Mouse (Mus musculus) embryonic fibroblast, embryonic 13.5 days (primary cell): ENCODE measurements around the gene Gm13697. TPM values are rescaled to one million over a fixed set of nuclear protein-coding genes. Genes with fewer than 3 reads are reported as not detected.
A peak's percentile ranks its signal among the peaks of the same experiment; 100 is the strongest.
"Not testable (repeated sequence)": the region's sequence is repeated elsewhere in the genome, so short reads cannot be mapped to it uniquely, and the experiment has no call there.

Experiments
- H3K27ac ChIP-seq: 2 replicates; pipeline ENCODE4 v1.5.1; 2012; ENCODE audit warnings: low read length, control low read depth, inconsistent platforms; ENCODE audit not compliant: insufficient read depth
- H3K4me1 ChIP-seq: 2 replicates; pipeline ENCODE4 v1.6.1; 2011; ENCODE audit warnings: low read length; ENCODE audit not compliant: control insufficient read depth, insufficient read depth
- H3K4me3 ChIP-seq: 2 replicates; pipeline ENCODE4 v1.5.1; 2011; ENCODE audit warnings: mild to moderate bottlenecking, control low read depth, low read length; ENCODE audit not compliant: insufficient read depth
- CTCF ChIP-seq: IDR thresholded peaks from 2 replicates; pipeline ENCODE4 v1.5.1; 2011; ENCODE audit warnings: mild to moderate bottlenecking, control low read depth, low read length, moderate library complexity, borderline replicate concordance; ENCODE audit not compliant: insufficient read depth
- POLR2A ChIP-seq: IDR thresholded peaks from 2 replicates; pipeline ENCODE4 v1.6.1; 2011; ENCODE audit warnings: low read depth, mild to moderate bottlenecking, control low read depth, low read length, moderate library complexity
- polyA plus RNA-seq: library from polyadenylated mRNA; stranded (reverse); fragments of >200 nt; gene quantifications from 2 replicates; pipeline ENCODE4 v1.2.4, GENCODE M21; 2011; ENCODE audit warnings: low read depth; ENCODE audit not compliant: missing spikeins, insufficient read length

Gene Gm13697
- not detected in 2 replicates for polyA plus RNA-seq

DNA sequence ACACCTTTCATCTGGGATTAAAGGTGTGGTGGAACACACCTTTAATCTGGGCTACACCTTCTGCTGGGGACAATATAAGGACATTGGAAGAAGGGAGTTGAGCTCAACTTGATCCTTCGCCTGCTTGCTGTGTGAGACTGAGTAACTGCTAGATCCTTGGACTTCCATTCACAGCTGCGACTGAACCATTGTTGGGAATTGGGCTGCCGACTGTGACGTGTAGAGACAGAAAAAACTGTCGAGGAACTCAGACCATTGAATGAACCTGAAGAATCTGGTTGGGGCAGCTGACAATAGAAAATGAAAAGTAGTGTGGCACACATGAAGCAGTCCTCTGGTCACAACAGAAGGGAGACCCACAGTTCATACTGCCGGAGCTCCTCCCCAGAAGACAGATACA lies at the start of gene Gm13697:
Gene Gm13697 (plus strand): TSS at position 301 of the 400 bp plus-strand sequence.
- H3K4me3 ChIP-seq, H3K27ac ChIP-seq, H3K4me1 ChIP-seq: not testable (repeated sequence)

DNA sequence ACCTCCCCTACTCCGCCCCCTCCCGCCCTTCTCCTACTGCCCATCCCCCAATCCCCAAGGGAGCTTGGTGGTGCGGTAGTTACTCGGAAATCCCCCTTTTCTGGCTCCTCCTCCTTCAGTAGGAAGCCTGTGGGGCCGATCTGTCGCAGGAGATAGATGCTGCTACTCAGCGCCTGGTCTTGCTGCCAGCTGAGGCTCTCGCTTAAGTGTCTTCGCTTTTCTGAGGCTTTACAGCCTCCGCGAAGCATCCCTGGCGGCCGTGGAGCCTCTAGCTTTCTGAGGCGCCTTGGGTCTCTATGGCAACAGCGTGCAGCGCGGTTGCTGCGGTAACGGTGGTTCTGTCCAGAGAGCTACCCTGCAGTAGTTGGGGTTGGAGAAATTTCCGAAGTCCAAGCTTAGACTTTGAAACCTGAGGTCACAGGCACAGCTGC lies 43.6 kb upstream of the Gm13697 start, which contains the start of gene Zswim2:
Gene Zswim2 (minus strand): TSS at position 298 of the 431 bp plus-strand sequence.
- peaks cover 2% of the 10 kb centered on the region; the same call in 1 of the 2 replicates for H3K4me1 ChIP-seq
- TF ChIP-seq CTCF: no peak
- TF ChIP-seq POLR2A: no peak
- H3K27ac ChIP-seq: no peak within 1 kb of the TSS
- peak within 1 kb of the TSS; percentile 16 for H3K4me3 ChIP-seq

DNA sequence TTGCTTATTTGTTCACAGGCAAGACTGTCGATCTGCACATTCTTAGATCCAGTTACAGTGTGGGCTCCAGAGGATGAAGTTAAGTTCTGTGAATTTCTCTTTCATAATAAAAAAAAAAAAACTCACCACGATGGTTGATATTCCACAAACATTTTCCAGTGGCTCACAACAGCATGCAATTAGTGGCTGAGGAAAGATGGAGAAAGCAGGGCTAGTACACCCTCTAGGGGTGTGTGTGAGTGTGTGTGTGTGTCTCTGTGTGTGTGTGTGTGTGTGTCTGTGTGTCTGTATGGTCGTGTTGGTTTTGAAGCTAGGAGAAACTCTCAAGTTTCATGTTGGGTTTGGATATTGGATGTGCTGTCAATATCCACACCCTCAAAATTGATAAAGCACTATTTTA lies 43.2 kb upstream of the Gm13697 start:
- peak overlapping the region; percentile 16; the same call in 1 of the 2 replicates for H3K4me3 ChIP-seq
- H3K27ac ChIP-seq: no peak overlapping the region
- TF ChIP-seq CTCF (no peak), POLR2A (no peak)
- H3K4me1 ChIP-seq: peaks cover 2% of the 10 kb centered on the region; the same call in 1 of the 2 replicates

DNA sequence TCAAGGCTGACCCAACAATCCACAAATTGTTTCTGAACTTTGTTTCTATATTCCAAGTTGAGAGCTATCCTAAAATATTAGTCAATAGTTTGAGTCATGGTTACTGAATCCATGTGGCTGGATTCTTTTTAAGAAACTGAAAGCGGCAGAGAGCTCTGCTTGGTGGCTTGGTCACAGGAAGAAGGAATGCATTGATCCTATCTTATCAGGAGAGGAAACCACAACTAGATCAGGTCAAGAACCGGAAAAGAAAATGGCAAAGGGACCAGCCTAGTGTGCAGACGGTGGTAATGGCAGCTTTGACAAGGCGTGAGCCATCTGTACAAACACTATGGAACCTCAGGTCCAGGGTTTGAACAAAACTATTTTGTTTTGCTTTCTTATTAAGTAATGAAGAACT lies 42.8 kb upstream of the Gm13697 start:
- Histone ChIP-seq H3K27ac (no peak overlapping the region), H3K4me1 (peaks cover 2% of the 10 kb centered on the region; the same call in 1 of the 2 replicates), H3K4me3 (no peak overlapping the region)
- TF ChIP-seq POLR2A (no peak), CTCF (no peak)

DNA sequence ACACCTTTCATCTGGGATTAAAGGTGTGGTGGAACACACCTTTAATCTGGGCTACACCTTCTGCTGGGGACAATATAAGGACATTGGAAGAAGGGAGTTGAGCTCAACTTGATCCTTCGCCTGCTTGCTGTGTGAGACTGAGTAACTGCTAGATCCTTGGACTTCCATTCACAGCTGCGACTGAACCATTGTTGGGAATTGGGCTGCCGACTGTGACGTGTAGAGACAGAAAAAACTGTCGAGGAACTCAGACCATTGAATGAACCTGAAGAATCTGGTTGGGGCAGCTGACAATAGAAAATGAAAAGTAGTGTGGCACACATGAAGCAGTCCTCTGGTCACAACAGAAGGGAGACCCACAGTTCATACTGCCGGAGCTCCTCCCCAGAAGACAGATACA lies 29.1 kb upstream of the Gm13697 start, which contains the start of gene Gm13698:
Gene Gm13698 (plus strand): TSS at position 301 of the 400 bp plus-strand sequence.
- not testable (repeated sequence) for H3K27ac ChIP-seq, H3K4me1 ChIP-seq

DNA sequence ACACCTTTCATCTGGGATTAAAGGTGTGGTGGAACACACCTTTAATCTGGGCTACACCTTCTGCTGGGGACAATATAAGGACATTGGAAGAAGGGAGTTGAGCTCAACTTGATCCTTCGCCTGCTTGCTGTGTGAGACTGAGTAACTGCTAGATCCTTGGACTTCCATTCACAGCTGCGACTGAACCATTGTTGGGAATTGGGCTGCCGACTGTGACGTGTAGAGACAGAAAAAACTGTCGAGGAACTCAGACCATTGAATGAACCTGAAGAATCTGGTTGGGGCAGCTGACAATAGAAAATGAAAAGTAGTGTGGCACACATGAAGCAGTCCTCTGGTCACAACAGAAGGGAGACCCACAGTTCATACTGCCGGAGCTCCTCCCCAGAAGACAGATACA lies 23.3 kb upstream of the Gm13697 start, which contains the start of gene Gm13693:
Gene Gm13693 (plus strand): TSS at position 301 of the 400 bp plus-strand sequence.
- H3K4me3 ChIP-seq, H3K27ac ChIP-seq, H3K4me1 ChIP-seq: not testable (repeated sequence)

More for the DNA sequence above, 29.1 kb upstream of the Gm13697 start, which contains the start of gene Gm13698:
- not testable (repeated sequence) for H3K4me3 ChIP-seq

DNA sequence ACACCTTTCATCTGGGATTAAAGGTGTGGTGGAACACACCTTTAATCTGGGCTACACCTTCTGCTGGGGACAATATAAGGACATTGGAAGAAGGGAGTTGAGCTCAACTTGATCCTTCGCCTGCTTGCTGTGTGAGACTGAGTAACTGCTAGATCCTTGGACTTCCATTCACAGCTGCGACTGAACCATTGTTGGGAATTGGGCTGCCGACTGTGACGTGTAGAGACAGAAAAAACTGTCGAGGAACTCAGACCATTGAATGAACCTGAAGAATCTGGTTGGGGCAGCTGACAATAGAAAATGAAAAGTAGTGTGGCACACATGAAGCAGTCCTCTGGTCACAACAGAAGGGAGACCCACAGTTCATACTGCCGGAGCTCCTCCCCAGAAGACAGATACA lies 17.5 kb upstream of the Gm13697 start, which contains the start of gene Gm13695:
Gene Gm13695 (plus strand): TSS at position 301 of the 400 bp plus-strand sequence.
- H3K4me1 ChIP-seq, H3K4me3 ChIP-seq, H3K27ac ChIP-seq: not testable (repeated sequence)

DNA sequence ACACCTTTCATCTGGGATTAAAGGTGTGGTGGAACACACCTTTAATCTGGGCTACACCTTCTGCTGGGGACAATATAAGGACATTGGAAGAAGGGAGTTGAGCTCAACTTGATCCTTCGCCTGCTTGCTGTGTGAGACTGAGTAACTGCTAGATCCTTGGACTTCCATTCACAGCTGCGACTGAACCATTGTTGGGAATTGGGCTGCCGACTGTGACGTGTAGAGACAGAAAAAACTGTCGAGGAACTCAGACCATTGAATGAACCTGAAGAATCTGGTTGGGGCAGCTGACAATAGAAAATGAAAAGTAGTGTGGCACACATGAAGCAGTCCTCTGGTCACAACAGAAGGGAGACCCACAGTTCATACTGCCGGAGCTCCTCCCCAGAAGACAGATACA lies 11.7 kb upstream of the Gm13697 start, which contains the start of gene Gm13696:
Gene Gm13696 (plus strand): TSS at position 301 of the 400 bp plus-strand sequence.
- H3K27ac ChIP-seq, H3K4me3 ChIP-seq, H3K4me1 ChIP-seq: not testable (repeated sequence)

DNA sequence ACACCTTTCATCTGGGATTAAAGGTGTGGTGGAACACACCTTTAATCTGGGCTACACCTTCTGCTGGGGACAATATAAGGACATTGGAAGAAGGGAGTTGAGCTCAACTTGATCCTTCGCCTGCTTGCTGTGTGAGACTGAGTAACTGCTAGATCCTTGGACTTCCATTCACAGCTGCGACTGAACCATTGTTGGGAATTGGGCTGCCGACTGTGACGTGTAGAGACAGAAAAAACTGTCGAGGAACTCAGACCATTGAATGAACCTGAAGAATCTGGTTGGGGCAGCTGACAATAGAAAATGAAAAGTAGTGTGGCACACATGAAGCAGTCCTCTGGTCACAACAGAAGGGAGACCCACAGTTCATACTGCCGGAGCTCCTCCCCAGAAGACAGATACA lies 5.9 kb upstream of the Gm13697 start, which contains the start of gene Gm13694:
Gene Gm13694 (plus strand): TSS at position 301 of the 400 bp plus-strand sequence.
- not testable (repeated sequence) for H3K4me3 ChIP-seq, H3K4me1 ChIP-seq, H3K27ac ChIP-seq

DNA sequence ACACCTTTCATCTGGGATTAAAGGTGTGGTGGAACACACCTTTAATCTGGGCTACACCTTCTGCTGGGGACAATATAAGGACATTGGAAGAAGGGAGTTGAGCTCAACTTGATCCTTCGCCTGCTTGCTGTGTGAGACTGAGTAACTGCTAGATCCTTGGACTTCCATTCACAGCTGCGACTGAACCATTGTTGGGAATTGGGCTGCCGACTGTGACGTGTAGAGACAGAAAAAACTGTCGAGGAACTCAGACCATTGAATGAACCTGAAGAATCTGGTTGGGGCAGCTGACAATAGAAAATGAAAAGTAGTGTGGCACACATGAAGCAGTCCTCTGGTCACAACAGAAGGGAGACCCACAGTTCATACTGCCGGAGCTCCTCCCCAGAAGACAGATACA lies 5.7 kb downstream of the Gm13697 start, which contains the start of gene Gm13691:
Gene Gm13691 (plus strand): TSS at position 301 of the 400 bp plus-strand sequence.
- not testable (repeated sequence) for H3K27ac ChIP-seq, H3K4me3 ChIP-seq, H3K4me1 ChIP-seq

DNA sequence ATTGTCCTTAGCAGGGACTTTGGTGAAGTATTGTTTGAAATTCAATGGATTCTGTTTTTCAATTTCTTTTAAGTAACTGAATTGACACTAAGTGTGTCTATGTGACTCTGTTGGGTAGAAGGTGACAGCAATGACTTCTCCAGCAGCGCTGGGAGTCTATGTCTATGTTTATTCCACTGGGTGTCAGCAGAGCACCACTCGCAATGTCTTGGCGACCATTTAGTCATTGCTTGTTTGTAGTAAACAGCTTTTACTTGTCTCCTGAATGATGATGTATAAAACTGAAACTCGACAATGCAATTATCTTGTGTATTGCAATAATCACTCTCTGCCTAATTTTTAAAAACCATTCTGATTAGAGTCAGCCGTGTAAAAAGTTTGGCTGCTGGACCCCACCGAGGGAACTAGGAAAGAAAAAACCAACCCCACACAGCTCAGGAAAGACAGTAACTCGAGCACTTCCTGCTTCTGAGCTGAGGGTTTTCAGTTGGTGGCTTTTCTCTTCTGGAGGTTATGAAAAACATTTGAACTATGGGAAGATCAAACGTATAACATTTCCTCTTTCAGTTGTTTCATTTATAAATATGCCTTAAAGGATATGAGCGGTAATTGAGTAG lies 9.2 kb downstream of the Gm13697 start:
- not testable (repeated sequence) for H3K4me1 ChIP-seq, H3K4me3 ChIP-seq, H3K27ac ChIP-seq

DNA sequence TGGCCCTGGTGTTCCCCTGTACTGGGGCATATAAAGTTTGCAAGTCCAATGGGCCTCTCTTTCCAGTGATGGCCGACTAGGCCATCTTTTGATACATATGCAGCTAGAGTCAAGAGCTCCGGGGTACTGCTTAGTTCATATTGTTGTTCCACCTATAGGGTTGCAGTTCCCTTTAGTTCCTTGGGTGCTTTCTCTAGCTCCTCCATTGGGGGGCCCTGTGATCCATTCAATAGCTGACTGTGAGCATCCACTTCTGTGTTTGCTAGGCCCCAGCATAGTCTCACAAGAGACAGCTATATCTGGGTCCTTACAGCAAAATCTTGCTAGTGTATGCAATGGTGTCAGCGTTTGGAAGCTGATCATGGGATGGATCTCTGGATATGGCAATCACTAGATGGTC lies 10.0 kb downstream of the Gm13697 start:
- not testable (repeated sequence) for H3K4me3 ChIP-seq, H3K4me1 ChIP-seq, H3K27ac ChIP-seq
